Mouse (Mus musculus) cerebellum, adult 2 months (tissue): Measurements from ENCODE around the gene Pax3.

Source experiments
- CTCF ChIP-seq: fragments of 200-500 bp; IDR thresholded peaks from 2 replicates; pipeline ENCODE4 v1.5.1; 2011; ENCODE audit warnings: low read depth, mild to moderate bottlenecking, control low read depth, low read length, moderate library complexity, borderline replicate concordance; ENCODE audit not compliant: insufficient read depth
- POLR2A ChIP-seq: fragments of 200-500 bp; IDR thresholded peaks from 2 replicates; pipeline ENCODE4 v1.6.1; 2011; ENCODE audit warnings: low read length, control low read depth, borderline replicate concordance; ENCODE audit not compliant: insufficient read depth

- TF ChIP-seq POLR2A (no peak), CTCF (no peak)
Measured at GRCm38 (mm10) chr1:78103511-78103910, 93.4 kb downstream of the Pax3 start.
